Mouse (Mus musculus): ENCODE results near the gene Dpp4. TPM values are rescaled to one million over a fixed set of nuclear protein-coding genes. Genes with fewer than 3 reads are reported as not detected.

The Dpp4 gene
- polyA plus RNA-seq, 1 experiment from 2014 or later, result 11.1 TPM

DNA sequence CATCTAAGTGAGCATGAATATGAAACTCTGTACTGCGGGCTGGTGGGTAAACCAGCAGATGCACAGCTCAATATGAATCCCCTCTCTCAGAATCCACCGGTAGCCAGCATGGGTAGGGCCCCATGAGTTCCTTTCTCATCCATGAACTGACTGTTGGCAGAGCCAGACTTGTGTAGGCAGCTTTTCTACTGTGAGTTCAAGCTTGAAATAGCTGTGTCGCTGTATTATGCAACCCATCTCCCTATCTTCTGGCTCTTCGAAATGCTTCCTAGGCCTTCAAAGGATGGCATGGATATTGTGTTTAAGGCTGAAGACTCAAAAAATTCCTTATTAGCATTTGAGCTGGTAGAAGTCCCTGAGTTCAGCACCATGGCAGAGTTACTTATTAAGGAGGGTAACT is 23.2 kb downstream of the Dpp4 start:
- H3K4me3 ChIP-seq (replicated peaks), result no peak overlapping the region
- H3K9me3 ChIP-seq (replicated peaks), result no peaks in the 10 kb centered on the region
- H3K4me1 ChIP-seq, result 0 out of 2 replicates have a peak, but pooled peaks cover 3% of the 10 kb centered on the region
- ATAC-seq (ENCODE audit: insufficient number of reproducible peaks, low FRiP score, low TSS enrichment, low read depth), result no peak
- no peaks in the 10 kb centered on the region for H3K36me3 ChIP-seq
- H3K27me3 ChIP-seq, result no peaks in the 10 kb centered on the region
- no peak overlapping the region for H3K4me2 ChIP-seq (replicated peaks)
- H3K27ac ChIP-seq (replicated peaks), result no peak overlapping the region
- no peak overlapping the region for H3K9ac ChIP-seq
- WGBS, result 80% methylated on average over 4 of the region's 4 CpGs

DNA sequence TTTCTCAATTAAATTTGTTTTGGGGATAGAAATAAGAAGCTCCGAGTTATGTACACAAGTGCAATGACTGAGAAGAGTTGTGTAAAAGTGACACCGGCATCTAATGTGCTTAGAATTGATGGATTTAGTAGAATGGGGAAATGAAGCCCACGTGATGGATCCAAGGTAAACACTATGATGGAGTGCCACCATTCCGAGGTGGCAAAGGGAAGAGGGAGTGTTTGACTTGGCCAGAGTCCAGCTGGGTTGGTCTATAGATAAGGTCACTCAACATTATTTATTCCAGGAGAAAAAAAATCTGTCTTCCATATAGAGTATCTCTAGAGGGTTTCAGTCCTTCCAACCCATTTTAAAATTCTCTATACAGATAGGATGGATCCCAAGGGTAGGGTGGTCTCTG is 28.8 kb downstream of the Dpp4 start:
- Histone ChIP-seq H3K9ac (no peak overlapping the region), H3K27ac (replicated peaks) (no peak overlapping the region), H3K4me3 (replicated peaks) (no peak overlapping the region), H3K4me1 (no peaks in the 10 kb centered on the region), H3K36me3 (no peaks in the 10 kb centered on the region), H3K9me3 (replicated peaks) (no peaks in the 10 kb centered on the region), H3K4me2 (replicated peaks) (no peak overlapping the region), H3K27me3 (no peaks in the 10 kb centered on the region)
- WGBS, result 87% methylated on average over 4 of the region's 4 CpGs
- no peak for ATAC-seq (ENCODE audit: insufficient number of reproducible peaks, low FRiP score, low TSS enrichment, low read depth)

- no peak overlapping the region for H3K4me3 ChIP-seq (replicated peaks)
- no peak overlapping the region for H3K27ac ChIP-seq (replicated peaks)
- H3K9me3 ChIP-seq (replicated peaks), result no peaks in the 10 kb centered on the region
- no peaks in the 10 kb centered on the region for H3K27me3 ChIP-seq
- no peak overlapping the region for H3K9ac ChIP-seq
- no peaks in the 10 kb centered on the region for H3K4me1 ChIP-seq
- no peak overlapping the region for H3K4me2 ChIP-seq (replicated peaks)
- WGBS, result 63% methylated on average over 5 of the region's 5 CpGs
- H3K36me3 ChIP-seq, result no peaks in the 10 kb centered on the region
- ATAC-seq (ENCODE audit: insufficient number of reproducible peaks, low FRiP score, low TSS enrichment, low read depth), result no peak
These were observed 29.6 kb downstream of the Dpp4 start for GRCm38 (mm10) chr2:62382440-62382839.

DNA sequence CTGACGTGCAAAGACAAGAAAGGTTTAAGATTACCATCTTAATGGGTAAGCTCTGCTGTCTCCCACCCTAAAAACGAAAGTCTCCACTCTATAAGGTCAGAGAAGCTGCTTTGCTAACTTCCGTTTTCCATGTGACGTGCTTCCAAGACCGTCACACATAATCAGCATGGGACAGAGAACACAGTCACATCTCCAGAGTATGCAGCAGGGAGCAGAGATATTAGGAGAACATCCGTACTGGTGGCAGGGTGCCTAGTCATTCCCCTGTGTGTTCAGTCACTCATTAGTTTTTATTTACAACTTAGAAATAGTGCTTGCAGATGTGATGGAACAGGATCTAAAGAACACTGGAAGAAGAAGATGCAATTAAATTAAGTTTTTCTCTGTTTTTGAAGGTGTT is 30.3 kb downstream of the Dpp4 start:
- WGBS, result 49% methylated on average over 6 of the region's 6 CpGs
- Histone ChIP-seq H3K36me3 (no peaks in the 10 kb centered on the region), H3K27me3 (no peaks in the 10 kb centered on the region), H3K4me1 (no peaks in the 10 kb centered on the region), H3K4me3 (replicated peaks) (no peak overlapping the region), H3K4me2 (replicated peaks) (no peak overlapping the region), H3K9me3 (replicated peaks) (no peaks in the 10 kb centered on the region), H3K27ac (replicated peaks) (no peak overlapping the region), H3K9ac (no peak overlapping the region)
- ATAC-seq (ENCODE audit: insufficient number of reproducible peaks, low FRiP score, low TSS enrichment, low read depth), result no peak

DNA sequence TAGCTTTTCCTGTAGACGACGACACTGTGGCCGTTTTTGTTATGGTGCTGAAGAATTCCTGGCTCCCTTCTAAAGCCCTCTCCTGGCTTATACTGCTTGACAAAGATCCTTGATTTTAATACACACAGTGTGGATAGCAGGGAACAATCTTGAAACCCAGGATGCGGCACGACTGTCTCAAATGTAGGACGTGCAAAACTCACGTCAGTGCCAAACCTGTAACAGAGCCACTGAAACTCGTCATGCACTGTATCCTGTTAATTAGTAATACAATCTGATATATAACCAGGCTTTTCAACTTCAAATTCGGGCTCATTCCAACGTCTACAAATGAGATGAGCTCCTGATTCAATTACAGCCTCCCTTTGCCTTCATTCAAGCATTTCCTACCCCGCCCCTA is 38.3 kb downstream of the Dpp4 start:
- WGBS, result 49% methylated on average over 11 of the region's 11 CpGs
- no peaks in the 10 kb centered on the region for H3K27me3 ChIP-seq
- H3K27ac ChIP-seq (replicated peaks), result no peak overlapping the region
- no peak overlapping the region for H3K4me2 ChIP-seq (replicated peaks)
- H3K4me1 ChIP-seq, result no peaks in the 10 kb centered on the region
- H3K9me3 ChIP-seq (replicated peaks), result no peaks in the 10 kb centered on the region
- H3K9ac ChIP-seq, result no peak overlapping the region
- no peak for ATAC-seq (ENCODE audit: insufficient number of reproducible peaks, low FRiP score, low TSS enrichment, low read depth)
- no peak overlapping the region for H3K4me3 ChIP-seq (replicated peaks)
- no peaks in the 10 kb centered on the region for H3K36me3 ChIP-seq

DNA sequence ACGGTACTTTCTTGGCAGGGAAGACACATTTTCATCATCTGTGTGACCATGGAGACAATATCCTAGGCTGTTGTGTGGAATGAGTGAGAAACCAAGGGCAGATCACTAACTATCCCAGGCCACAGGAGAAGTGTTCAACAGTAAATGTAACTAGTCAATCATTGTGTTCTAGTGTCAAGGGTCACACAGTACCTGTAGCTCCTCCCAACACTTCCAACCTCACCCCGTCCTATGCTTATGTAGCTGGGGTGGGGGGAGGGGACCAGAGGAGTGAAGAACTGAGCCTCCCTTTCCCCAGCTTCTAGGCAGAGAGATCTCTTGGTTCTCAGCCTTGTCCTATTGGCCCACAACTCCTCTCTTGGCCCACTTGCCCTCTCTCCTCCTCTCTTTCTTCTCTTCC is 42.0 kb downstream of the Dpp4 start:
- ATAC-seq (ENCODE audit: insufficient number of reproducible peaks, low FRiP score, low TSS enrichment, low read depth), result no peak
- 65% methylated on average over 2 of the region's 2 CpGs for WGBS

DNA sequence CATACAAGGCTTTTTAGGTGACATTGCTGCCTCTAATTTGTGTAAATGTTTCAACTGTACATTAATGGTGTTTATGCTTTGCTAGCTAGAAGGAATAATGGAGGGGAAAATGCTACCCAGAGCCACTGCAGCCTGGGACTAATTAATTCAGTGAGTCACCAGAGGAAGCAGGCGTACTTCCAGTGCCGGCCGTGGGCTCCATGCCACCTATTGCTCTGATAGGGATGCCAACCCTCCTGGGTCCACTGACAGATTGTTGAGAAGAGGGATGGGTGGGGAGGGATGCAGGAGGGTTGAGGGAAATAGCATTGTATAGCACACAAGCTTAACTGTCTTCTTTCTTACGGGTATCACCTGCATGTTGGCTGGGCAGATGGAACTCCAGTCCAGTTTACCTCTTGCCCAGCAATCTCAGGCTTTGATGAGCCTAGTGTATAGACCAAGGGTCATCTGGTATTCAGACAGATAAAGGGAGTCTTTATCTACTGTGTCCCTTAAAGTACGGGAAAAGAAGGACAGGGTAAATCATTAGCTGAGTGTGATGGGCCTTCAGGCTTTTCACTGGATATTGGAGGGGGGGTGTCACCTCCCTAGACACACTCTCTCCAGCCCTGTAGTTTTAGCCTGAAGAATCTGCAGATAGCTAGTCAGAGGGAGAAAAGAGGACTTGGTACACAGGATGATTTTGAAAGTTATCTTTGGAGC is 43.5 kb downstream of the Dpp4 start:
- Histone ChIP-seq H3K4me3 (replicated peaks) (no peak overlapping the region), H3K27me3 (no peaks in the 10 kb centered on the region), H3K9ac (no peak overlapping the region), H3K9me3 (replicated peaks) (no peaks in the 10 kb centered on the region), H3K27ac (replicated peaks) (no peak overlapping the region), H3K4me2 (replicated peaks) (no peak overlapping the region), H3K36me3 (no peaks in the 10 kb centered on the region), H3K4me1 (no peaks in the 10 kb centered on the region)
- 61% methylated on average over 5 of the region's 5 CpGs for whole genome bisulfite sequencing
- no peak for ATAC-seq (ENCODE audit: insufficient number of reproducible peaks, low FRiP score, low TSS enrichment, low read depth)

More for the DNA sequence above, 42.0 kb downstream of the Dpp4 start:
- Histone ChIP-seq H3K4me3 (replicated peaks) (no peak overlapping the region), H3K9me3 (replicated peaks) (no peaks in the 10 kb centered on the region), H3K4me2 (replicated peaks) (no peak overlapping the region), H3K36me3 (no peaks in the 10 kb centered on the region), H3K27me3 (no peaks in the 10 kb centered on the region), H3K9ac (no peak overlapping the region), H3K27ac (replicated peaks) (no peak overlapping the region), H3K4me1 (no peaks in the 10 kb centered on the region)

GRCm38 (mm10) chr2:62363606-62364005 is 48.4 kb downstream of the Dpp4 start:
- Histone ChIP-seq H3K36me3 (no peaks in the 10 kb centered on the region), H3K4me3 (replicated peaks) (no peak overlapping the region), H3K9ac (no peak overlapping the region), H3K4me1 (no peaks in the 10 kb centered on the region), H3K27me3 (no peaks in the 10 kb centered on the region), H3K4me2 (replicated peaks) (no peak overlapping the region), H3K27ac (replicated peaks) (no peak overlapping the region), H3K9me3 (replicated peaks) (no peaks in the 10 kb centered on the region)
- no peak for ATAC-seq (ENCODE audit: insufficient number of reproducible peaks, low FRiP score, low TSS enrichment, low read depth)
- 81% methylated on average over 4 of the region's 4 CpGs for WGBS

DNA sequence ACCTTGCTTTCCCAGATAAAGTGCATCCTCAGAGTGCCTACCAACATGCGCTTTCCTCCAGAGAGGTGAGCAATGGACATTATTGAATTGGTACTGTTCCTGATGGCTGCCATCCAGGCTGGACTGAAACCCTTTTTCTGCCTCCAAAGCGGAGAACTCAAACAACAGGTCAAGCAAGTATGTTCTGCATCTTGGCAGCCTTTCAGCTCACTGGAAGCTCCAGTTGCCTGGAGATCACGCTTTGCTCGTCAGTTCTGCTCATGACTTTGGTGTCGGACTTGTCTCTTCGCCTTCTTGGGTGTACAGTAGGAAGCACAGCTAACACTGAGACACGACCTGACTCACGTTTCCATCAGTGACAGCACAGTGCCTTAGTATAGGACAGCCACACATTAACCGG is 49.8 kb downstream of the Dpp4 start:
- H3K36me3 ChIP-seq, result no peaks in the 10 kb centered on the region
- no peak overlapping the region for H3K9ac ChIP-seq
- H3K9me3 ChIP-seq (replicated peaks), result no peaks in the 10 kb centered on the region
- no peaks in the 10 kb centered on the region for H3K4me1 ChIP-seq
- H3K4me3 ChIP-seq (replicated peaks), result no peak overlapping the region
- ATAC-seq (ENCODE audit: insufficient number of reproducible peaks, low FRiP score, low TSS enrichment, low read depth), result no peak
- no peaks in the 10 kb centered on the region for H3K27me3 ChIP-seq
- WGBS, result 76% methylated on average over 9 of the region's 9 CpGs
- H3K27ac ChIP-seq (replicated peaks), result no peak overlapping the region
- H3K4me2 ChIP-seq (replicated peaks), result no peak overlapping the region

GRCm38 (mm10) chr2:62361514-62361913 is 50.5 kb downstream of the Dpp4 start:
- H3K4me2 ChIP-seq (replicated peaks), result no peak overlapping the region
- H3K27ac ChIP-seq (replicated peaks), result no peak overlapping the region
- H3K9ac ChIP-seq, result no peak overlapping the region
- no peak for ATAC-seq (ENCODE audit: insufficient number of reproducible peaks, low FRiP score, low TSS enrichment, low read depth)
- no peaks in the 10 kb centered on the region for H3K9me3 ChIP-seq (replicated peaks)
- WGBS, result 58% methylated on average over 3 of the region's 3 CpGs
- H3K36me3 ChIP-seq, result no peaks in the 10 kb centered on the region
- H3K27me3 ChIP-seq, result no peaks in the 10 kb centered on the region
- H3K4me1 ChIP-seq, result no peaks in the 10 kb centered on the region
- no peak overlapping the region for H3K4me3 ChIP-seq (replicated peaks)

DNA sequence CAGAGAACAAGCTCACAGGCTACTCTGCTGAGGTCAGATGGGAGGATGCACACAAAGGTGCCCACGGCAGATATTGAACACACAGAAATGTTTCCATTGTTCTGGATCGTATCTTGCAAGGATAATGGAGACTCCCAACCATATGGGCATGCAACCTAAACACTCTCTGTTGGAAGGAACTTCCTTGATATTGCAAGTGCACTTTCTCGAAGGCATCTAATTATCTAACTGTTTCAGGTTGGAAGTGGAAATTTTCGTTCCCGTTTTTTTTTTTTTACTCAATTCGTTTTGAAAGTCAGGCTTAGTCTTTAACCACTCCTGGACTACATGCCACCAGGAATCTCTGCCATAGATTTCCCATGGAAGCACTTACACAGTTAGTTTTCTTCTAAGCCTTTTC is 51.2 kb downstream of the Dpp4 start:
- Histone ChIP-seq H3K4me2 (replicated peaks) (no peak overlapping the region), H3K4me1 (no peaks in the 10 kb centered on the region), H3K9ac (no peak overlapping the region), H3K9me3 (replicated peaks) (no peaks in the 10 kb centered on the region), H3K4me3 (replicated peaks) (no peak overlapping the region), H3K27ac (replicated peaks) (no peak overlapping the region), H3K27me3 (no peaks in the 10 kb centered on the region), H3K36me3 (no peaks in the 10 kb centered on the region)
- no peak for ATAC-seq (ENCODE audit: insufficient number of reproducible peaks, low FRiP score, low TSS enrichment, low read depth)
- WGBS, result 81% methylated on average over 6 of the region's 6 CpGs

- H3K4me1 ChIP-seq, result no peaks in the 10 kb centered on the region
- no peak for ATAC-seq (ENCODE audit: insufficient number of reproducible peaks, low FRiP score, low TSS enrichment, low read depth)
- H3K9me3 ChIP-seq (replicated peaks), result no peaks in the 10 kb centered on the region
- no peak overlapping the region for H3K27ac ChIP-seq (replicated peaks)
- no peaks in the 10 kb centered on the region for H3K27me3 ChIP-seq
- no peak overlapping the region for H3K9ac ChIP-seq
- no peak overlapping the region for H3K4me3 ChIP-seq (replicated peaks)
- H3K36me3 ChIP-seq, result no peaks in the 10 kb centered on the region
- 86% methylated on average over 7 of the region's 7 CpGs for WGBS
- H3K4me2 ChIP-seq (replicated peaks), result no peak overlapping the region
These were observed 54.8 kb downstream of the Dpp4 start for GRCm38 (mm10) chr2:62357259-62357658.
